Mouse (Mus musculus): ENCODE results near the gene Pigp.

DNA sequence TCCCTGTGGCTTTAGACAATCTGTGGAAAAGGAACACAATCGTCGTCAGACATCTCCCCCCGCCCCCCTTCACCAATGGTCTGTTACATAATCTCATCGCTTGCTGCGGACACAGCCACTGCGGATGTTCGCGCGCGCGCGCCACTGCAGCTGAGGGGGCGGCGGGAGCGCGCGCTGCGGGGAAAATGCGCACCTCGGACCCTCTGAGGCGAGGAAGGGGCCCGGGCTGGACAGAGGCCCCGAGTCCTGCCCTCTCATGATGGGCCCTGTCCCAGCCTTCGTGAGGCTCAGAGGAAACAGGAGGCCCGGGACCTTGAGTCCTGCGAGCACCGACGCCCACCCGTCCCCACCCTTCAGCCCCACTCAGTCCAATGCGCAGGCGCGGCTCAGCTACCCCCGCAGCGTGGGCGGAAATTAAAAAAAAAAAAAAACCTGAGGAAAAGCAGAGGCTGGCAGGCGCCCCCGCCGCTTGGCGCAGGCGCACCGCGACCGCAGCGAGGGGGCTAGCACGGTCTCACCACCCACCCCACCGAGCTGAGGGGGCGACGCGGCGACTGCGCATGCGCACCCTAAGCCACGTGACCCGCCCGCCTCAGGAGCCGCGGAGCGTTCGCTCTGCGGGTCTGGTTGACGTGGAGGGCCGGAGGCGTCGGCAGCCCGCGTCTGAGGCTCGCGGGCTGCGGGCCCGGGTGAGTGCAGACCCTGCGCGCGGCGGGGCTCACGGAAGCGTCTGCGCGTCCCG lies 1.3 kb downstream of the Pigp start, which contains the start of gene Ttc3:
- no peak for TF ChIP-seq POLR2A (IDR thresholded peaks at IDR 0.05; ENCODE audit: borderline replicate concordance, low read depth, low read length)
- TF ChIP-seq CTCF (IDR thresholded peaks at IDR 0.05; ENCODE audit: low read depth, low read length): no peak

Data from bone marrow macrophage, adult 2 months (primary cell).